ENCODE assay signal across 19 mouse cellular contexts in the genomic region with DNA sequence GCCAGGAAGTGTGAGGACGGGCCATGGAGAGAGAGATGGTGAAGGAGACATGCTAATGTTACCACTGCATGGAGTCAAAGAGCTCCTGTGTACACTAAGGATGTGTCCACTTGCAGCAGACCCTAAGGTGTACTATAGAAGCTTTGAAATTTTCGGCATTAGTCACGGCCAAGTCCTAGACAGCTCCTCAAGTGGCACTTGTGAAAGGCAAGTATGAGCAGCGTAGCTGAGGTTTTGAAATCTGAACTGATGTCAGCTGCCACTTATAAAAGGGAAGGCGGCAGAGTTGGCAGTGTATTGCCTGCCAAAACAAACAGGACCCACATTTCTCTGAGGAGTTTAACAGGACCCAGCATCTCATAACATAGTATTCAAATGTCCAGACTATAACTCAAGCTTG.
DNase-seq lines count a peak whose midpoint lies in the region; ATAC-seq and TF ChIP-seq lines count a peak whose summit lies in the region.
"Had no signal": no experiment of that assay in that cellular context is flagged by ENCODE, and none has a peak within 500 bp of the region (broad histone marks: within the 10 kb centered on the region; RNA-seq: fewer than 3 reads in every experiment).

No protein-coding gene starts in this region.

- H3K9ac ChIP-seq in embryonic facial prominence, embryonic 14.5 days (ENCODE audit: low read depth, low read length), result no peak overlapping the region
- no peak overlapping the region for H3K9ac ChIP-seq in limb, embryonic 14.5 days (ENCODE audit: low read depth, low read length, severe bottlenecking)
- no peak overlapping the region for H3K9ac ChIP-seq in lung, embryonic 15.5 days
- no peak overlapping the region for H3K9ac ChIP-seq in forebrain, embryonic 11.5 days (ENCODE audit: low read length)
- H3K9ac ChIP-seq: forebrain, embryonic 15.5 days; liver, embryonic 14.5 days; neural tube, embryonic 12.5 days had no signal

- H3K9me3 ChIP-seq in embryonic facial prominence, embryonic 14.5 days (ENCODE audit: control insufficient read depth, low read length), result no peaks in the 10 kb centered on the region
- no peaks in the 10 kb centered on the region for H3K9me3 ChIP-seq in embryonic facial prominence, embryonic 10.5 days
- H3K9me3 ChIP-seq in limb, embryonic 14.5 days (ENCODE audit: control insufficient read depth, low read length), result no peaks in the 10 kb centered on the region
- no peaks in the 10 kb centered on the region for H3K9me3 ChIP-seq in limb, embryonic 10.5 days (replicated peaks)
- H3K9me3 ChIP-seq in lung, embryonic 15.5 days, result no peaks in the 10 kb centered on the region
- H3K9me3 ChIP-seq in forebrain, embryonic 11.5 days (ENCODE audit: control insufficient read depth, low read length), result no peaks in the 10 kb centered on the region
- H3K9me3 ChIP-seq: forebrain, embryonic 15.5 days; neural tube, embryonic 12.5 days had no signal

- H3K36me3 ChIP-seq in embryonic facial prominence, embryonic 14.5 days (ENCODE audit: control insufficient read depth, insufficient read depth, low read length), result no peaks in the 10 kb centered on the region
- peaks cover 20% of the 10 kb centered on the region for H3K36me3 ChIP-seq in embryonic facial prominence, embryonic 10.5 days (replicated peaks)
- H3K36me3 ChIP-seq in limb, embryonic 14.5 days (ENCODE audit: control insufficient read depth, insufficient read depth, low read length), result no peaks in the 10 kb centered on the region
- H3K36me3 ChIP-seq in limb, embryonic 10.5 days, result peaks cover 6% of the 10 kb centered on the region; the same call in 1 of the 2 replicates
- H3K36me3 ChIP-seq in lung, embryonic 15.5 days, result no peaks in the 10 kb centered on the region
- no peaks in the 10 kb centered on the region for H3K36me3 ChIP-seq in myocyte (ENCODE audit: control insufficient read depth, insufficient read depth)
- no peaks in the 10 kb centered on the region for H3K36me3 ChIP-seq in forebrain, embryonic 11.5 days (ENCODE audit: control insufficient read depth, insufficient read depth, low read length)
- H3K36me3 ChIP-seq: forebrain, embryonic 15.5 days; neural tube, embryonic 12.5 days had no signal

- H3K79me2 ChIP-seq in myocyte (ENCODE audit: control insufficient read depth, insufficient read depth), result no peaks in the 10 kb centered on the region

- no peak overlapping the region for H3K4me3 ChIP-seq in embryonic facial prominence, embryonic 14.5 days (ENCODE audit: low read depth, low read length)
- no peak overlapping the region for H3K4me3 ChIP-seq in embryonic facial prominence, embryonic 10.5 days
- no peak overlapping the region for H3K4me3 ChIP-seq in limb, embryonic 14.5 days (replicated peaks; ENCODE audit: low read length)
- no peak overlapping the region for H3K4me3 ChIP-seq in limb, embryonic 10.5 days
- H3K4me3 ChIP-seq in lung, embryonic 15.5 days, result no peak overlapping the region
- H3K4me3 ChIP-seq in myocyte, result no peak overlapping the region
- no peak overlapping the region for H3K4me3 ChIP-seq in forebrain, embryonic 11.5 days (ENCODE audit: low read depth, low read length)
- H3K4me3 ChIP-seq: erythroblast, embryonic 14.5 days; forebrain, embryonic 15.5 days; heart, adult 2 months; neural tube, embryonic 12.5 days had no signal

- H3K27ac ChIP-seq in embryonic facial prominence, embryonic 14.5 days (replicated peaks; ENCODE audit: low read depth, low read length), result no peak overlapping the region
- no peak overlapping the region for H3K27ac ChIP-seq in embryonic facial prominence, embryonic 10.5 days (replicated peaks)
- H3K27ac ChIP-seq in limb, embryonic 14.5 days (replicated peaks; ENCODE audit: low read depth, low read length), result no peak overlapping the region
- no peak overlapping the region for H3K27ac ChIP-seq in limb, embryonic 10.5 days
- peak overlapping the region; percentile 72 for H3K27ac ChIP-seq in lung, embryonic 15.5 days
- H3K27ac ChIP-seq in forebrain, embryonic 11.5 days (ENCODE audit: low read depth, low read length), result no peak overlapping the region
- H3K27ac ChIP-seq: forebrain, embryonic 15.5 days; heart, adult 2 months; liver, embryonic 14.5 days; neural tube, embryonic 12.5 days had no signal

- H3K4me2 ChIP-seq in embryonic facial prominence, embryonic 14.5 days (ENCODE audit: low read depth, low read length), result no peak overlapping the region
- H3K4me2 ChIP-seq in limb, embryonic 14.5 days (replicated peaks; ENCODE audit: low read depth, low read length, severe bottlenecking), result no peak overlapping the region
- H3K4me2 ChIP-seq in lung, embryonic 15.5 days, result no peak overlapping the region
- peak overlapping the region; percentile 16 for H3K4me2 ChIP-seq in myocyte (ENCODE audit: low read depth)
- H3K4me2 ChIP-seq in forebrain, embryonic 11.5 days (ENCODE audit: low read depth, low read length, severe bottlenecking), result no peak overlapping the region
- H3K4me2 ChIP-seq: forebrain, embryonic 15.5 days; neural tube, embryonic 12.5 days had no signal

- 0 out of 2 replicates have a peak, but pooled peaks have one; percentile 53 for ATAC-seq in embryonic facial prominence, embryonic 14.5 days (ENCODE audit: low read depth)
- peak; percentile 23; the same call in 1 of the 2 replicates for ATAC-seq in limb, embryonic 14.5 days (ENCODE audit: low FRiP score, low read depth)
- ATAC-seq in lung, embryonic 15.5 days (ENCODE audit: borderline replicate concordance, extremely low read depth, low FRiP score, low TSS enrichment), result peak; percentile 87
- ATAC-seq in forebrain, embryonic 11.5 days (replicated peaks; ENCODE audit: low FRiP score), result no peak
- ATAC-seq: forebrain, embryonic 15.5 days; inflammation-experienced regulatory T-cells, adult 6 months had no signal

- no peak overlapping the region for H3ac ChIP-seq in myocyte (ENCODE audit: control insufficient read depth, insufficient read length)

- no peaks in the 10 kb centered on the region for H3K27me3 ChIP-seq in embryonic facial prominence, embryonic 14.5 days (replicated peaks; ENCODE audit: control insufficient read depth, insufficient read depth, low read length)
- no peaks in the 10 kb centered on the region for H3K27me3 ChIP-seq in embryonic facial prominence, embryonic 10.5 days (replicated peaks; ENCODE audit: low read depth, poor library complexity, severe bottlenecking)
- no peaks in the 10 kb centered on the region for H3K27me3 ChIP-seq in limb, embryonic 14.5 days (ENCODE audit: control insufficient read depth, insufficient read depth, low read length)
- no peaks in the 10 kb centered on the region for H3K27me3 ChIP-seq in limb, embryonic 10.5 days (ENCODE audit: low read depth, poor library complexity, severe bottlenecking)
- H3K27me3 ChIP-seq in lung, embryonic 15.5 days, result no peaks in the 10 kb centered on the region
- no peaks in the 10 kb centered on the region for H3K27me3 ChIP-seq in myocyte (ENCODE audit: control insufficient read depth, insufficient read depth, insufficient read length)
- H3K27me3 ChIP-seq in forebrain, embryonic 11.5 days (ENCODE audit: control insufficient read depth, insufficient read depth, low read length), result no peaks in the 10 kb centered on the region
- H3K27me3 ChIP-seq: forebrain, embryonic 15.5 days; neural tube, embryonic 12.5 days had no signal

- 67% methylated on average over 5 of the region's 5 CpGs for WGBS in embryonic facial prominence, embryonic 14.5 days
- WGBS in embryonic facial prominence, embryonic 10.5 days, result 85% methylated on average over 5 of the region's 5 CpGs
- WGBS in limb, embryonic 14.5 days, result 72% methylated on average over 5 of the region's 5 CpGs
- WGBS in limb, embryonic 10.5 days, result 92% methylated on average over 5 of the region's 5 CpGs
- WGBS in lung, embryonic 15.5 days, result 52% methylated on average over 5 of the region's 5 CpGs
- WGBS in forebrain, embryonic 11.5 days, result 88% methylated on average over 5 of the region's 5 CpGs

- no peak for TF ChIP-seq POLR2A in limb, embryonic 14.5 days (IDR thresholded peaks at IDR 0.05; ENCODE audit: borderline replicate concordance, extremely low read depth, insufficient read depth, insufficient read length)
- no peak for TF ChIP-seq POLR2A in myocyte (IDR thresholded peaks at IDR 0.05; ENCODE audit: insufficient read length, low read depth)

- no peaks in the 10 kb centered on the region for H3K4me1 ChIP-seq in embryonic facial prominence, embryonic 14.5 days (ENCODE audit: control insufficient read depth, insufficient read depth, low read length)
- 0 out of 2 replicates have a peak, but pooled peaks cover 3% of the 10 kb centered on the region for H3K4me1 ChIP-seq in embryonic facial prominence, embryonic 10.5 days
- no peaks in the 10 kb centered on the region for H3K4me1 ChIP-seq in limb, embryonic 14.5 days (ENCODE audit: control insufficient read depth, insufficient read depth, low read length)
- H3K4me1 ChIP-seq in limb, embryonic 10.5 days, result no peaks in the 10 kb centered on the region
- H3K4me1 ChIP-seq in lung, embryonic 15.5 days, result peaks cover 55% of the 10 kb centered on the region
- H3K4me1 ChIP-seq in forebrain, embryonic 11.5 days (replicated peaks; ENCODE audit: control insufficient read depth, insufficient read depth, low read length), result no peaks in the 10 kb centered on the region
- H3K4me1 ChIP-seq: forebrain, embryonic 15.5 days; neural tube, embryonic 12.5 days had no signal

- peak; percentile 51 for DNase-seq in embryonic facial prominence, embryonic 14.5 days (ENCODE audit: low spot score)
- DNase-seq in embryonic facial prominence, embryonic 10.5 days (ENCODE audit: low spot score), result no peak
- peak; percentile 38 for DNase-seq in limb, embryonic 14.5 days (ENCODE audit: low spot score)
- DNase-seq in limb, embryonic 10.5 days (ENCODE audit: low spot score), result no peak
- no peak for DNase-seq in adrenal gland, postnatal 4 days (ENCODE audit: low spot score in 2 of 2)
- DNase-seq in forebrain, embryonic 11.5 days (ENCODE audit: low spot score), result no peak
- DNase-seq: adrenal gland, adult 8-10 months; cerebellum, adult 11 months; cerebellum, postnatal 25 days; right cerebral cortex, postnatal 14 days; thymus, postnatal 25 days had no signal

TF ChIP-seq in myocyte, 11 proteins besides CTCF, POLR2A, EP300 and RAD21 (continues in another document):
- TF ChIP-seq MYOG (IDR thresholded peaks at IDR 0.05; ENCODE audit: control insufficient read depth in 1 of 3, insufficient read depth in 1 of 3, insufficient read length in 2 of 3, low read depth in 2 of 3) (peak in 1 of 3 experiments; percentile 28), TCF3 (IDR thresholded peaks at IDR 0.05; ENCODE audit: insufficient read length, low read depth) (no peak), TCF12 (IDR thresholded peaks at IDR 0.05; ENCODE audit: insufficient read depth, poor library complexity, severe bottlenecking) (no peak), POLR2AphosphoS2 (IDR thresholded peaks at IDR 0.05; ENCODE audit: insufficient read length, low read depth) (no peak), CEBPB (IDR thresholded peaks at IDR 0.05; ENCODE audit: insufficient read depth, poor library complexity, severe bottlenecking) (0 out of 2 replicates have a peak, but pooled peaks have one; percentile 4), E2F4 (IDR thresholded peaks at IDR 0.05; ENCODE audit: insufficient read depth) (no peak), USF1 (IDR thresholded peaks at IDR 0.05; ENCODE audit: low read depth) (no peak), SRF (IDR thresholded peaks at IDR 0.05; ENCODE audit: control insufficient read depth, insufficient read length, low read depth) (no peak), MYOD1 (IDR thresholded peaks at IDR 0.05; ENCODE audit: control insufficient read depth in 1 of 3, insufficient read length in 2 of 3, low read depth in 2 of 3) (no peak)

Comparison
In these comparisons a context has a peak if more than half of its experiments do, and no peak if none do; other contexts are left out.
1. DNase-seq: peak in embryonic facial prominence, embryonic 14.5 days (single experiment) and limb, embryonic 14.5 days (single experiment); none in embryonic facial prominence, embryonic 10.5 days (single experiment), limb, embryonic 10.5 days (single experiment), adrenal gland, postnatal 4 days (0 of 2) and forebrain, embryonic 11.5 days (single experiment).